Mouse (Mus musculus): Measurements from ENCODE around the gene Sipa1l3. TPM values are rescaled to one million over a fixed set of nuclear protein-coding genes. Genes with fewer than 3 reads are reported as not detected.

Sipa1l3 gene
- polyA plus RNA-seq, 1 experiment from 2014 or later: 22.0 TPM

DNA sequence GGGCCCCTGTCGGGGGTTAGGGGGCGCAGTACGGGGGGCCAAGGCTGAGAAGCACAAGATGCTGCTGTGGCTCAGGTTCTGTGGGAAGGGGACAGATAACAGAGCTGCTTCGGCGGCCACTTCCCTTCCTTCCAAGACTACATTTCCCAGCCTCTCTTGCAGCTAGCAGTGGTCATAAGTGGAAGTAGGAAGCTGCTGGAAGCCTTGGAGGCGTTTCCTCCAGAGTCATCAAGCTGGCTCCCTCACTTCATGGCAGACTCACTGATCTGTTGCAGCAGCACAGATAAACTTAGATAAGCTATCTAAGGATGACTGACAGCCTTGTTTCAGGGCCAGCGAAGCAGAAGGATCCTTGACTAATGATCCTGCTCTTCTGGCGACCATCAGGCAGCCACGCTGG lies 76.6 kb downstream of the Sipa1l3 start:
- WGBS: 61% methylated on average over 9 of the region's 9 CpGs
- H3K4me3 ChIP-seq (ENCODE audit: low read depth, low read length): no peak overlapping the region
- H3K4me2 ChIP-seq (replicated peaks; ENCODE audit: low read depth): no peak overlapping the region
- no peak overlapping the region for H3K9ac ChIP-seq (ENCODE audit: low read depth, low read length)
- ATAC-seq: no peak
- no peak overlapping the region; the same call in 1 of the 2 replicates for H3K27ac ChIP-seq (ENCODE audit: low read depth, low read length)
- H3K27me3 ChIP-seq (replicated peaks; ENCODE audit: control insufficient read depth, insufficient read depth, low read length): no peaks in the 10 kb centered on the region
- TF ChIP-seq CTCF (IDR thresholded peaks at IDR 0.05; ENCODE audit: low read depth): no peak
- 0 out of 2 replicates have a peak, but pooled peaks cover 4% of the 10 kb centered on the region for H3K36me3 ChIP-seq (ENCODE audit: control insufficient read depth, insufficient read depth)
- H3K9me3 ChIP-seq (ENCODE audit: control insufficient read depth): no peaks in the 10 kb centered on the region
- no peaks in the 10 kb centered on the region for H3K4me1 ChIP-seq (replicated peaks; ENCODE audit: control insufficient read depth, insufficient read depth, low read length)

DNA sequence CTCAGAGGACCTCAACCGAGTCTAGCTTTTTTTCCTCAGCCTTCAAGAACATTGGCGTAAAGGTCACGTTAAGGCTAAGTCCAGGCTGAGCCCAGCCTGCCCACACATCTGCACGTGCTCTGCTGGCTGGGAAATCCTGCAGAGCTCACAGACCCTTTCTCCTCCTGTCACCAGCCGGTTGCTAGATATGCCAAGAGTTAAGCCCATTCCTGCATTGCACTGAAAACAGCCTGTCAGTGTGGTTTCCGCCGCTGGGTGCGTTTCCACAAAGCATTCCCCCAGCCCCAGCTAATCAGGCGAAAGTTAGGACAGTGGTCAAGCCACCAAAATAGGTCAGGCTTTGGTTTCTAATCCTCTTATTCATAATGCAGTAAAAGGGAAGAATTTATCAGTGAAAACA lies 77.3 kb downstream of the Sipa1l3 start:
- Histone ChIP-seq H3K36me3 (ENCODE audit: control insufficient read depth, insufficient read depth) (0 out of 2 replicates have a peak, but pooled peaks cover 4% of the 10 kb centered on the region), H3K27ac (ENCODE audit: low read depth, low read length) (no peak overlapping the region), H3K4me1 (replicated peaks; ENCODE audit: control insufficient read depth, insufficient read depth, low read length) (no peaks in the 10 kb centered on the region), H3K9ac (ENCODE audit: low read depth, low read length) (no peak overlapping the region), H3K27me3 (replicated peaks; ENCODE audit: control insufficient read depth, insufficient read depth, low read length) (no peaks in the 10 kb centered on the region), H3K4me3 (ENCODE audit: low read depth, low read length) (no peak overlapping the region), H3K4me2 (replicated peaks; ENCODE audit: low read depth) (no peak overlapping the region), H3K9me3 (ENCODE audit: control insufficient read depth) (no peaks in the 10 kb centered on the region)
- 75% methylated on average over 9 of the region's 9 CpGs for WGBS
- no peak for TF ChIP-seq CTCF (IDR thresholded peaks at IDR 0.05; ENCODE audit: low read depth)
- ATAC-seq: no peak

DNA sequence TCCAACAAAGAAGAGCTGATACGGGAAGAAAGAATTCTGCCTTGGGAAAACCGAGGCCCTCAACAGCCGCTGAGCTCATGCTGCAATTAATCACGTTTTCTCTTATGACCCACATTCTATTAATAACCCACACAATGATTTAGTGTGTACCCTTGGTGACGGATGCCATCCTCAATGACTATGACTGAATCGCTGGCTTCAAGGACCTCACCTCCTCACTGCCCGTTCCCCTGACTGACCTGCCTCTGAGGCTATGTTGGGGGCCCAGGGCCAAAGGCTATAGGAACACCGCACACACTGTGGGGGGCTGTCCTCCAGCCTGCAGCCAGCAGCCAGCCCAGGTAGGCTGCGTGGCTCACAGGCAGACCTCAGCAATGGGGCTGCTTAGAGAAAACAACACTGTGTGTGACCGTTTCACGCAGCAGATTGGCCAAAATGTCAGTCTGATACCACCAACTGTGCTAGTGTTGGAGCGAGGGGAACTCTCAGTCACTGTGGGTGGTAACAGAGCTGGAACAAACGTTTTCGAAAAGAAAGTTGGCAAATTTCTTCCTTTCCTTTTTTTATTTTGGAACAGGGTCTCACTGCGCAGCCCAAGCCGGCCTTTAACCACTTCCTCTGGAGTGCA lies 79.7 kb downstream of the Sipa1l3 start:
- Histone ChIP-seq H3K9me3 (ENCODE audit: control insufficient read depth) (no peaks in the 10 kb centered on the region), H3K4me3 (ENCODE audit: low read depth, low read length) (no peak overlapping the region), H3K27me3 (replicated peaks; ENCODE audit: control insufficient read depth, insufficient read depth, low read length) (no peaks in the 10 kb centered on the region), H3K4me1 (replicated peaks; ENCODE audit: control insufficient read depth, insufficient read depth, low read length) (no peaks in the 10 kb centered on the region), H3K27ac (ENCODE audit: low read depth, low read length) (no peak overlapping the region), H3K9ac (ENCODE audit: low read depth, low read length) (no peak overlapping the region), H3K36me3 (ENCODE audit: control insufficient read depth, insufficient read depth) (peaks cover 10% of the 10 kb centered on the region; the same call in 1 of the 2 replicates), H3K4me2 (replicated peaks; ENCODE audit: low read depth) (no peak overlapping the region)
- no peak for ATAC-seq
- TF ChIP-seq CTCF (IDR thresholded peaks at IDR 0.05; ENCODE audit: low read depth): no peak
- WGBS: 76% methylated on average over 16 of the region's 16 CpGs

DNA sequence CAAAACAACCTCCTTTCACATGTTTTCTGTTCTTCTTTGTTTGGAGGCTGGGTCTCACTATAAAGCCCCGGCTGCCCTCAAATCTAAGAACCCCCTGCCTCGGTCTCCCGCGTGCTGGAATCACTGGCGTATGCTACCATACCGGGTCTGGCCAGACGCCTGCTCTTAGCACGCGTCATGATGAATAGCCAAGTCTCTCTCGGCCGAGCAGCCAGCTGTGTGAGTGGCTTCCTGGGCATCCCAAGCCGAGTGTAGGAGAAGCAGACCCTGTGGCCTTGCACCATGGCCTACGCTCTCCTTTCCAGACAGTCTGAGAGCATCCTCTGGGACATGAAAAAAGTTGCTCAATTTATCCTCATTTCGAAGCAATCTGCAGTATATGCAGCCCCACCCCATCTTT lies 80.2 kb downstream of the Sipa1l3 start:
- no peak overlapping the region for H3K27ac ChIP-seq (ENCODE audit: low read depth, low read length)
- no peaks in the 10 kb centered on the region for H3K9me3 ChIP-seq (ENCODE audit: control insufficient read depth)
- no peak for TF ChIP-seq CTCF (IDR thresholded peaks at IDR 0.05; ENCODE audit: low read depth)

DNA sequence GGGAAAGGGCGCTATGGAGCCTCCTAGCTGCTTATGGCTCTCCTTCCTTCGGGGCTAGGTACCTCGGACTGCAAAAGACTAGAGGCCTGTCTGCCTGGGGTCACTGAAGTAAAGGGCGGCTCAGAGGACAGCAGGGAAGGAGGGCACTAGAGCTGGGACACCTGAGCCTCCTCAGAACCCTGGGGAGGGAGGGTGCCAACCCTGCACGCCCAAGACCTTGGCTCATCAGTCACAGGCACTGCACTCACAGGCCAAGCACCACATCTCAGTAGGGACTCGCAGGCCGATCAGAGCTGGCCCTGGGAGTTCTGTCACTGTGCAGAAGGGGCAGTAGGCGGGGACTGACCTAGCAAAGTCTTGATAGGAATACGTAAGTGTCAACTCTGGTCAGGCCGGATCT lies 81.4 kb downstream of the Sipa1l3 start:
- H3K36me3 ChIP-seq (ENCODE audit: control insufficient read depth, insufficient read depth): peaks cover 7% of the 10 kb centered on the region; the same call in 1 of the 2 replicates
- H3K27ac ChIP-seq (ENCODE audit: low read depth, low read length): no peak overlapping the region
- H3K9ac ChIP-seq (ENCODE audit: low read depth, low read length): no peak overlapping the region
- no peaks in the 10 kb centered on the region for H3K27me3 ChIP-seq (replicated peaks; ENCODE audit: control insufficient read depth, insufficient read depth, low read length)
- no peaks in the 10 kb centered on the region for H3K9me3 ChIP-seq (ENCODE audit: control insufficient read depth)
- ATAC-seq: no peak
- no peaks in the 10 kb centered on the region for H3K4me1 ChIP-seq (replicated peaks; ENCODE audit: control insufficient read depth, insufficient read depth, low read length)
- WGBS: 79% methylated on average over 10 of the region's 10 CpGs
- no peak overlapping the region for H3K4me2 ChIP-seq (replicated peaks; ENCODE audit: low read depth)
- no peak for TF ChIP-seq CTCF (IDR thresholded peaks at IDR 0.05; ENCODE audit: low read depth)
- H3K4me3 ChIP-seq (ENCODE audit: low read depth, low read length): no peak overlapping the region

More for the DNA sequence above, 80.2 kb downstream of the Sipa1l3 start:
- ATAC-seq: no peak
- no peak overlapping the region for H3K9ac ChIP-seq (ENCODE audit: low read depth, low read length)
- no peaks in the 10 kb centered on the region for H3K27me3 ChIP-seq (replicated peaks; ENCODE audit: control insufficient read depth, insufficient read depth, low read length)
- WGBS: 82% methylated on average over 14 of the region's 14 CpGs
- H3K4me1 ChIP-seq (replicated peaks; ENCODE audit: control insufficient read depth, insufficient read depth, low read length): no peaks in the 10 kb centered on the region
- no peak overlapping the region for H3K4me2 ChIP-seq (replicated peaks; ENCODE audit: low read depth)
- H3K4me3 ChIP-seq (ENCODE audit: low read depth, low read length): no peak overlapping the region
- H3K36me3 ChIP-seq (ENCODE audit: control insufficient read depth, insufficient read depth): peaks cover 10% of the 10 kb centered on the region; the same call in 1 of the 2 replicates

DNA sequence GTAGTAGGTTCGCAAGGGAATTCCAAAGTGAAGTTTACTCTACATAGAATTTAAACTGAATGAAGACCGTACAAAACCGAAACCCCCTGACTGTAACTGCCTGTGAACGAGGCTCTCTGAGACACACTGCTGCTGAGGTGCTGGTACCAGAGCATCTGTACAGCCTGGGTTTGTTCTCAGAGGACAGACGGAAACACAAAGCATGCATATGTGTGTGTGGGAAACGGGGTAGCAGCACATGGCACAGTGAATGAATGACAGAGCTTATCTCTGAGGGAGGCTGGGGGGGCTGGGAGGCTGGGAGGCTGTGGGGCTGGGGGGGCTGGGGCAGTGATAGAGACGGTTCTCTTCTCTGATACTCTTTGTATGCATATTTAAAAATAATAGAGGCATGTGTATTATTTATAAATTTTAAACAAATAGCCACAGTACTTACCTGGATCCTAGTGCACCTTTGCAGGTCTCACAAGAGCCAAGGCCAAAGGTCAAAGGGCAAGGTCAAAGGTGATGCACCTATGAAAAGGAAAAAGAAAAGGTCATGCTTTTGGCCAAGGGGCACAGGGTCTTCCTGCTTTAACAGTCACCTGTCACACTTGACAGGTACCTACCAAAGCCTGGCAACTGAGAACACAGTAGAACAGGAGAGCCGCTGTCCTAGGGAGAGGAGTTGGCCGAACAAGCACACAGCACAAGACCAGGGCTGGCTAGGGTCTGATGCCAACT lies 84.0 kb downstream of the Sipa1l3 start:
- no peak for TF ChIP-seq CTCF (IDR thresholded peaks at IDR 0.05; ENCODE audit: low read depth)
- no peak overlapping the region for H3K9ac ChIP-seq (ENCODE audit: low read depth, low read length)
- ATAC-seq: no peak
- no peak overlapping the region for H3K27ac ChIP-seq (ENCODE audit: low read depth, low read length)
- no peak overlapping the region for H3K4me3 ChIP-seq (ENCODE audit: low read depth, low read length)
- whole genome bisulfite sequencing: 80% methylated on average over 9 of the region's 9 CpGs
- H3K9me3 ChIP-seq (ENCODE audit: control insufficient read depth): no peaks in the 10 kb centered on the region
- peaks cover 10% of the 10 kb centered on the region; the same call in 1 of the 2 replicates for H3K36me3 ChIP-seq (ENCODE audit: control insufficient read depth, insufficient read depth)
- H3K4me1 ChIP-seq (replicated peaks; ENCODE audit: control insufficient read depth, insufficient read depth, low read length): no peaks in the 10 kb centered on the region
- no peaks in the 10 kb centered on the region for H3K27me3 ChIP-seq (replicated peaks; ENCODE audit: control insufficient read depth, insufficient read depth, low read length)
- H3K4me2 ChIP-seq (replicated peaks; ENCODE audit: low read depth): no peak overlapping the region

Measured in intestine, postnatal 0 days (tissue).